Mouse (Mus musculus) testis, postnatal 14 days (tissue): ENCODE results near the gene Flvcr2.

Source experiments
- DNase-seq: peaks from one replicate; pipeline ENCODE4 v3.0.0; 2021; ENCODE audit warnings: low spot score

Flvcr2 gene

GRCm38 (mm10) chr12:85859111-85859510 lies 112.8 kb downstream of the Flvcr2 start:
- no peak for DNase-seq

- DNase-seq: no peak
These were observed 113.3 kb downstream of the Flvcr2 start for GRCm38 (mm10) chr12:85859511-85860189.

DNA sequence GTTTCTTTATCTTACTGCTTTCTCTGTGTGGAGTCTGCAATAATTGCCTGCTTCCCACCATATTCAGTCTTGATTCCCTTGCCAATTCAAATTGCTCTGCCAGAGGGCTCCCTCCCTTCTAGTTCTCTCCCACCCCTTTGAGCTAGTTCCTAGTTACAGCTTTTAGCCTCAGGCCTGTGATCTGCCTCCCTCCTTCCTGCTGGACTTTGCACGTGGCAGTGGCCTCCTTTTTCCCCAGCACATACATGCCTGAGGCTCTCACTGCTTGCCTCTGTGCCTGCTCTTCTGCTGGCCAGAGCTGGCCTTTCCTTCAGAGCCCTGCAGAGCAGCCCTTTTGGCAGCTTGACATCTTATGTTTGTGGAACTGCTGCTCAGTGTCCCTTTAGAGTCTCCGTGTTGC lies 116.2 kb downstream of the Flvcr2 start:
- DNase-seq: no peak
